Mouse (Mus musculus): ENCODE data around the gene Pdgfd.

- TF ChIP-seq POLR2A (IDR thresholded peaks at IDR 0.05; ENCODE audit: low read depth, low read length) (no peak), CTCF (IDR thresholded peaks at IDR 0.05; ENCODE audit: borderline replicate concordance, insufficient read depth, low read length) (no peak)
Observed at GRCm38 (mm10) chr9:6277526-6277925, 109.1 kb downstream of the Pdgfd start.

All from embryonic fibroblast, embryonic 13.5 days (primary cell).